Mouse (Mus musculus): ENCODE measurements around the gene Carmil1. TPM values are rescaled to one million over a fixed set of nuclear protein-coding genes. Genes with fewer than 3 reads are reported as not detected.

The Carmil1 gene
- polyA plus RNA-seq, 1 experiment, result 29.1 TPM

DNA sequence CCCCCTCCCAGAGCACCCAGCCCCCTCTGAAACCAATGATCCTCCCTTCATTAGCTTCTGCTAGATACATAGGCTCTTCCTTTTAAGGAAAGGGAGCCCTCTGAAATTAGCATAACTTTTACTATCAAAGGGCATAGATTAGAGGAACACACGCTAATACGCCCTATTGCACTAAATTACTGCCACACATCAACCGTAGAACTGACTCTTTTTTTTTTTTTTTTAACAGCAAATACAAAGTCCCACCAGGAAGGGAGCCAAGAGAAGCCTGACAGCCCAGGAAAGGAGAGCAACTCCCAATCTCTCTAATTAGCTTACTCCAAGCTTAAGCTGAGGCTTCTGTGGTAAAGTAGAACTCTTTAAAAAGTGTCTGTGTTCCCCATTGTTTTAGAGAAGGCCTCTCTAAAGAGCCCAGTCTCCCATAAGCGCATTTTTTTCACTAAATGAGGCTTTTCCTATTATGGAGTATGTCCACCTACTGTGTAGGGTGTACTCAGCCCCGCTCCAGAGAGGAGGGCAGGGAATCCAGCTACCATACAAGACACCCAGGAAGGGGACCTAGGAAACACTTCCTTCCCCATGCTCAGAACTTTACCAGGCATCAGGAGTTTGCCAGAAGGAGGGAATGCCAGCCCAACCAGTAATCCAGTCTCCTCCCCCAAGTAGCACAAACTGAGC, 38.0 kb downstream of the Carmil1 start:
- TF ChIP-seq POLR2A (IDR thresholded peaks at IDR 0.05; ENCODE audit: low read depth, low read length) (no peak), CTCF (IDR thresholded peaks at IDR 0.05; ENCODE audit: borderline replicate concordance, insufficient read depth, low read length) (no peak)
- no peak overlapping the region for H3K27ac ChIP-seq (ENCODE audit: insufficient read depth, low read length)
- H3K4me3 ChIP-seq (ENCODE audit: insufficient read depth, low read length), result no peak overlapping the region
- H3K4me1 ChIP-seq (ENCODE audit: control insufficient read depth, insufficient read depth, low read length), result no peaks in the 10 kb centered on the region

DNA sequence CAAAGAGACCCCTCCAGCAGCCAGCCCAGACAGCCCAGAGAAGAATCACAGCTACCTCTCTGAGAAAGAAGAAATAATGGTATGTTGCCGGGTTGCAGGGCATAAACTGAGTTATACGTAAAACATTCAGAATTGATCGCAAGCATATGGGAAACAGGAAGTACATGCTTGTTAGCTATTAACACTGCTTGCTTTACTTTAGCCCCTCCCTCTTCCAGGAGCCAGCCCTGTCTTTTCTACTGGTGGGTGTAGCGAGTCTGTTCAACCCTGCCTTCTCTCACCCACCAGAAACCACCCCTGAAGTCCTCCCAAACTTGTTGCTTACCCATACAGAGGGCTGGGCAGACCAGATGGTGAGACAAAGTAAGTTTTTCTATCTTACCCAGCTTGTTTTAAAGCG, 39.4 kb downstream of the Carmil1 start:
- Histone ChIP-seq H3K4me1 (ENCODE audit: control insufficient read depth, insufficient read depth, low read length) (no peaks in the 10 kb centered on the region), H3K27ac (ENCODE audit: insufficient read depth, low read length) (no peak overlapping the region), H3K4me3 (ENCODE audit: insufficient read depth, low read length) (no peak overlapping the region)
- no peak for TF ChIP-seq POLR2A (IDR thresholded peaks at IDR 0.05; ENCODE audit: low read depth, low read length)
- TF ChIP-seq CTCF (IDR thresholded peaks at IDR 0.05; ENCODE audit: borderline replicate concordance, insufficient read depth, low read length), result no peak

DNA sequence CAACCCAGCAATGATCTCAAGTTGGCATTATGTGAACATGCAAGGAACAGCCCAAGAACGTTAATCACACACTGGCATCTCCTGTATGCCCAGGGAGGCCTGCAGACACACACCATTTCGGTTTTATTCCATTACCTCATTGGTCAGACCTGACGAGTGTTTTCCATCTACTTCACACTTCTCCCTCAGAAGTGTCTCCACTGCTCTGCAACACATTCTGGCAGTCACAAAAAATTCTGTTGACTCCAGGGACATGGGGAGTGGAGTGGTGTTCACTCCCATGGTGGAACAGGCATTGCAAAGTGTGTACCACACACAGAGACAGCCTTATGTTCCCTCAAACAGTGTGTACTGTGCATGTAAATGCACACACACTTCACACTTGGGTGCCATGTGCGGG, 40.2 kb downstream of the Carmil1 start:
- TF ChIP-seq CTCF (IDR thresholded peaks at IDR 0.05; ENCODE audit: borderline replicate concordance, insufficient read depth, low read length) (no peak), POLR2A (IDR thresholded peaks at IDR 0.05; ENCODE audit: low read depth, low read length) (no peak)
- Histone ChIP-seq H3K27ac (ENCODE audit: insufficient read depth, low read length) (no peak overlapping the region), H3K4me3 (ENCODE audit: insufficient read depth, low read length) (no peak overlapping the region), H3K4me1 (ENCODE audit: control insufficient read depth, insufficient read depth, low read length) (no peaks in the 10 kb centered on the region)

DNA sequence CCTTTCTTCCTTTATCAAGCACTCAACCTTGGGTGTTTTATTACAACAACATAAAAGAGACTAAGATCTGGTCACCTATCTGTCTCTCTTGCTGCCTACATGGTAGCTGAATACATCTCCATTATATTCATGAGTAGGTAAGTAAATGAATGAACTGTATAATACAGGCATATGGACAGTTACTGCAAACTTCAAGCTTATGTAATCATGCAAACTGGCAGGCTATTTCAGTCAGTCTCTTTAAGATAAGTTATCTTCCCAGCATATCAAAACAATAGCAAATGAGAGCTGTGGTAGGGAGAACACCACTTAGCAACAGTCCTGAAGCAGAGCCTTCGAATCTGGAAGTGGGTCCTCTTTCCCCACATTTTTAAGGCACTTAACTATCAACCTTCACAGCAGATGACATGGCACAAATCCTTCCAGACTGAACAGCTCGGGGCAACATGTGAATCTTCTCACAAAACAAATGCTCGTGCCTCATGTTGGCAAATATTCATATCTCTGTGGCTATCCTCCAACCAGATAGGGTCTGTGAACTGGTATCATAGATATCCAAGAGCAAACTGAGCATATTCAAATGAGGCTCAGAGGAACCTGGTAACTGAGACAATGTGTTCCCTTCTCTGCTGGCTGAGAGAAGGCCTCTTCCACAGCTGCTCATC, 42.0 kb downstream of the Carmil1 start:
- H3K4me3 ChIP-seq (ENCODE audit: insufficient read depth, low read length), result no peak overlapping the region
- H3K4me1 ChIP-seq (ENCODE audit: control insufficient read depth, insufficient read depth, low read length), result no peaks in the 10 kb centered on the region
- TF ChIP-seq CTCF (IDR thresholded peaks at IDR 0.05; ENCODE audit: borderline replicate concordance, insufficient read depth, low read length) (no peak), POLR2A (IDR thresholded peaks at IDR 0.05; ENCODE audit: low read depth, low read length) (no peak)
- H3K27ac ChIP-seq (ENCODE audit: insufficient read depth, low read length), result no peak overlapping the region

DNA sequence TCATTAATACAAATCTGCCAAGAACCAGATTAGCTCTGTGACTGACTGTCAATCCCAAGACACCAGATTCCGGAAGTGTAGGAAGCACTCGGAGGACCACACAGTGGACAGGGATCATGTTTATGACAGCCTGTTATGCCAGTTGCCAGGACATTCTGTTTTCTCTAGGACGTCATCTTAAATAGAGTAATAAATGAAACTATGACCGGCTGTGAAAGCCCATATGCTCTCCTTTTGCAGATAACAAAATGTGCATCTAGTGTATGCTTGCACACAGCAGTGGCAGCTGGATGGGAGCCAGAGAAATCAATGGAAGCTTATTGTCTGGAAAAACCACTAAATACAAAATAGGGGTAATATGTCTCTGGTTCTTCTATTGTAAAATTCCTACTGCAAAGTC, 43.9 kb downstream of the Carmil1 start:
- no peak overlapping the region for H3K27ac ChIP-seq (ENCODE audit: insufficient read depth, low read length)
- TF ChIP-seq POLR2A (IDR thresholded peaks at IDR 0.05; ENCODE audit: low read depth, low read length) (no peak), CTCF (IDR thresholded peaks at IDR 0.05; ENCODE audit: borderline replicate concordance, insufficient read depth, low read length) (no peak)
- no peak overlapping the region for H3K4me3 ChIP-seq (ENCODE audit: insufficient read depth, low read length)
- no peaks in the 10 kb centered on the region for H3K4me1 ChIP-seq (ENCODE audit: control insufficient read depth, insufficient read depth, low read length)

DNA sequence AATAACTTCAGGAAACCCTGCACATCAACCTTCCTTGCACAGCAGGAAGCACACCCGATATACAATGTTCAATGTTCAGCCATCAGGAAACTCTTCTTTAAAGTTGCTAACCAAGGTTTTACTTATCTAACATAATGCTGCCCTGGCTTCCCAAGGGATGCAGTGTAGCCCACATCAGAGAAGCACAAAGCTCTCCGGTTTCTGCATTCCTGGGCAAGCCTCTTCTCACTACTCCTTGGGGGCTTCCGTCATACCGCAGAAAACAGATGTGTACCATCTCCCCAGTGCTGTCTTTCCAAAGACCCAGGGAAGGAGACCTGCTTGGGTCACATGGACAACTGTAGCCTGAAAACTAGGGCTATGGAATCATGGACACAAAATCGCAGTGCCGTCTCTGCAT, 47.8 kb downstream of the Carmil1 start:
- Histone ChIP-seq H3K4me1 (ENCODE audit: control insufficient read depth, insufficient read depth, low read length) (no peaks in the 10 kb centered on the region), H3K27ac (ENCODE audit: insufficient read depth, low read length) (no peak overlapping the region), H3K4me3 (ENCODE audit: insufficient read depth, low read length) (no peak overlapping the region)
- no peak for TF ChIP-seq POLR2A (IDR thresholded peaks at IDR 0.05; ENCODE audit: low read depth, low read length)

DNA sequence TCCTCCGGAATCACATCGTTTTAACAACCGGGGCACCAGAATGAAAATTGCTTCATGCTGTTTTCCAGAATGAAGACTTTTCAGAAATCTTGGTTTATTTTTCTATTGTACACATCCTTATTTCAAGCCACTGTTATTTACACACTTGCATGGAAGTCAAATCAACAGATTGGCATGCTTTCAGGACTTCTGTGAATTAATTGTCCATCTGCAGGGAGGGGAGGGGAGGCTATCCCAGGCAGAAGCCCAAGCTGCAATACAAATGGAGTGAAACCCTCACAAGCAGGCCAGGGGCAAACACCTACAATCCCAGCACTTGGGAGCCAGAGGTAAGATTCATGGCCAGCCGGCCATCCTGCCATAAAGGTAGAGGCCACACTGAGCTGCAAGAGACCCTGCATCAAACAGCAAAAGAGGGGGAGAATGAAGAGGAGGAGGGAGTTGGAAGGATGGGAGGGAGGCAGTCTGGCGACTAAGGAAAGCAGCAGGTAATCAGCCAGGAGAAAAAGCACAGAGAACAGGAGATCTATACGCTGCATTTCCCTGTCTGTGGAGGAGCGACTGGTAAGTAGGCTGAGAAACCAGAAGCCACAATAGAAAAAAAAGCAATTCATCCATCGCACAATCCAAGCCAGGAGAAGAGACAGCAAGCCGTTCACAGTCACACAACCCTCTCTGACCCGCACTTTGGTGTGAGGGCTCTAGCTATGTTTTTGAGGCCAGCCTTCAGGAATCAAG, 48.7 kb downstream of the Carmil1 start:
- Histone ChIP-seq H3K27ac (ENCODE audit: insufficient read depth, low read length) (no peak overlapping the region), H3K4me3 (ENCODE audit: insufficient read depth, low read length) (no peak overlapping the region), H3K4me1 (ENCODE audit: control insufficient read depth, insufficient read depth, low read length) (no peaks in the 10 kb centered on the region)
- TF ChIP-seq POLR2A (IDR thresholded peaks at IDR 0.05; ENCODE audit: low read depth, low read length) (no peak), CTCF (IDR thresholded peaks at IDR 0.05; ENCODE audit: borderline replicate concordance, insufficient read depth, low read length) (no peak)

DNA sequence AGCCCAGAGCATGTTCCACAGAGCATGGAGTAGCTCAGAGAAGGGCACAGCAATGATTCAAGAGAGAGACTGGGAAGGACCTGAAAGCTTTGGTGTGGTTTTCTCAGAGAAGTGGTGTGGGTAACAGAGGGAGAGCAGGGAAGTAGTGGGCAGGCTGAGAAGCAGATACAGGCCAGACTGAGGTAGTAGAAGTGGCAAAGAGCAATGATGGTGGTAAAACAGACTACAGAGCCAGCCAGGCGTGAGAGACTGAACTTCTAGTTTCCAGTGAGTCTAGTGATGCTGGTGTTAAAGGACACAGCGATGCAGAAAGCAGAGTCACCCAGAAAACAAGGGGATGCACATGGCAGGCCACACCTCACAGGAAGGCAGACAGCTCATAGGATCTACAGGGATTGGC, 49.4 kb downstream of the Carmil1 start:
- no peak for TF ChIP-seq POLR2A (IDR thresholded peaks at IDR 0.05; ENCODE audit: low read depth, low read length)
- TF ChIP-seq CTCF (IDR thresholded peaks at IDR 0.05; ENCODE audit: borderline replicate concordance, insufficient read depth, low read length), result no peak
- no peak overlapping the region for H3K27ac ChIP-seq (ENCODE audit: insufficient read depth, low read length)
- H3K4me3 ChIP-seq (ENCODE audit: insufficient read depth, low read length), result no peak overlapping the region
- no peaks in the 10 kb centered on the region for H3K4me1 ChIP-seq (ENCODE audit: control insufficient read depth, insufficient read depth, low read length)

DNA sequence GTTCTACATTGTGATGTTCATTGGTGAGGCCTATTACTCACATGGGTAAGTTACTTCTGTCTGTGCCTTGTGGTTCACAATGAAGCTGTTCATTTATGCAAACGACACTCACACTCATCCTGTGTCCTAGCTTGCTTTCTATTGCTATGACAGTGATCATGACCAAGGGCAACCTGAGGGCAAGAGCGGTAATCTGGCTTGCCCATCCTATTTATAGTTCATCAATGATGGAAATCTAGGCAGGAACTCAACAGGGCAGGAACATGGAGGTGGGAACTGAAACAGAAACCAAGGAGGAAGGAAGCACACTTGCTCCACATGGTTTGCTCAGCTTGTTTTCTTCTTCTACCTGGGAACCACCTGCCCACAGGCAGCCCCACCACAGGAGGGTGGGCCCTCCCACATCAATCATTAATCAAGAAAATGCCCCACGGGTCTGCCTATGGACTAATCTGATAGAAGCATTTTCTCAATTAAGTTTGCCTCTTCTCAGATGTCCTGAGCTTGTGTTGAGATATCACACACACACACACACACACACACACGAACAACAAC, 50.0 kb downstream of the Carmil1 start:
- TF ChIP-seq CTCF (IDR thresholded peaks at IDR 0.05; ENCODE audit: borderline replicate concordance, insufficient read depth, low read length), result no peak
- no peak for TF ChIP-seq POLR2A (IDR thresholded peaks at IDR 0.05; ENCODE audit: low read depth, low read length)
- no peak overlapping the region for H3K27ac ChIP-seq (ENCODE audit: insufficient read depth, low read length)
- no peaks in the 10 kb centered on the region for H3K4me1 ChIP-seq (ENCODE audit: control insufficient read depth, insufficient read depth, low read length)
- H3K4me3 ChIP-seq (ENCODE audit: insufficient read depth, low read length), result no peak overlapping the region
